Mouse (Mus musculus) right cerebral cortex, adult 2 months (tissue): ENCODE results near the gene Ninj2.

Experiments
- DNase-seq, 2 experiments: peaks; one replicate each; pipeline ENCODE4 v3.0.0; 2021 to 2022; ENCODE audit warnings: low spot score in 2 of 2

The Ninj2 gene

GRCm38 (mm10) chr6:120179044-120179755 is 86.0 kb downstream of the Ninj2 start:
- no peak for DNase-seq

GRCm38 (mm10) chr6:120179756-120180206 is 86.6 kb downstream of the Ninj2 start:
- DNase-seq, result no peak

GRCm38 (mm10) chr6:120180492-120180891 is 87.3 kb downstream of the Ninj2 start:
- no peak for DNase-seq

GRCm38 (mm10) chr6:120182160-120182559 is 89.0 kb downstream of the Ninj2 start:
- DNase-seq, result no peak

GRCm38 (mm10) chr6:120183771-120184170 is 90.6 kb downstream of the Ninj2 start:
- no peak for DNase-seq

GRCm38 (mm10) chr6:120185012-120185730 is 92.0 kb downstream of the Ninj2 start:
- DNase-seq, result no peak

- DNase-seq, result no peak
Observed at GRCm38 (mm10) chr6:120185756-120186155, 92.6 kb downstream of the Ninj2 start.

- no peak for DNase-seq
Observed at GRCm38 (mm10) chr6:120186594-120186993, 93.4 kb downstream of the Ninj2 start.

GRCm38 (mm10) chr6:120187587-120188176 is 94.5 kb downstream of the Ninj2 start:
- DNase-seq, result no peak

- DNase-seq, result no peak
Observed at GRCm38 (mm10) chr6:120188376-120189235, 95.5 kb downstream of the Ninj2 start.

- no peak for DNase-seq
Observed at GRCm38 (mm10) chr6:120189287-120189686, 96.1 kb downstream of the Ninj2 start.

GRCm38 (mm10) chr6:120190365-120190764 is 97.2 kb downstream of the Ninj2 start:
- DNase-seq, result no peak

- no peak for DNase-seq
Observed at GRCm38 (mm10) chr6:120190912-120191311, 97.8 kb downstream of the Ninj2 start.

GRCm38 (mm10) chr6:120191396-120192170 is 98.4 kb downstream of the Ninj2 start:
- no peak for DNase-seq

GRCm38 (mm10) chr6:120192211-120192870 is 99.2 kb downstream of the Ninj2 start:
- DNase-seq, result peak in 1 of 2 experiments; percentile 18

- DNase-seq, result peak; percentile 87 to 88
Observed at GRCm38 (mm10) chr6:120193174-120193573, 100.0 kb downstream of the Ninj2 start.

- DNase-seq, result no peak
Observed at GRCm38 (mm10) chr6:120193793-120194192, 100.6 kb downstream of the Ninj2 start.

GRCm38 (mm10) chr6:120194305-120194704 is 101.2 kb downstream of the Ninj2 start:
- DNase-seq, result no peak

- DNase-seq, result no peak
Observed at GRCm38 (mm10) chr6:120194963-120195362, 101.8 kb downstream of the Ninj2 start.

- DNase-seq, result peak; percentile 32 to 35
Observed at GRCm38 (mm10) chr6:120196837-120197236, 103.7 kb downstream of the Ninj2 start.
